Mouse (Mus musculus) liver, adult 2 months (tissue): ENCODE data around the gene Utrn. TPM values are rescaled to one million over a fixed set of nuclear protein-coding genes. Genes with fewer than 3 reads are reported as not detected.

Experiments used
- DNase-seq: peaks from one replicate; pipeline ENCODE4 v3.0.0-alpha.2; 2011; ENCODE audit warnings: low read depth, low spot score; ENCODE audit errors: extremely low read depth
- H3K27ac ChIP-seq: fragments of 200-500 bp; replicated peaks from 2 replicates; pipeline ENCODE4 v1.5.1; 2012; ENCODE audit warnings: low read depth, mild to moderate bottlenecking, control low read depth, inconsistent platforms, low read length; ENCODE audit not compliant: insufficient read depth
- H3K27me3 ChIP-seq: fragments of 200-500 bp; 2 replicates; pipeline ENCODE4 v1.6.1; 2012; ENCODE audit warnings: mild to moderate bottlenecking, moderate library complexity, low read length, inconsistent platforms; ENCODE audit not compliant: control insufficient read depth, insufficient read depth
- H3K36me3 ChIP-seq: fragments of 200-500 bp; 2 replicates; pipeline ENCODE4 v1.6.1; 2012; ENCODE audit warnings: low read length, inconsistent platforms; ENCODE audit not compliant: control insufficient read depth, insufficient read depth
- H3K4me1 ChIP-seq: fragments of 200-500 bp; 2 replicates; pipeline ENCODE4 v1.6.1; 2011; ENCODE audit warnings: low read length; ENCODE audit not compliant: control insufficient read depth, insufficient read depth
- H3K4me3 ChIP-seq: fragments of 200-500 bp; 2 replicates; pipeline ENCODE4 v1.5.1; 2011; ENCODE audit warnings: low read depth, mild to moderate bottlenecking, control low read depth, low read length, moderate library complexity; ENCODE audit not compliant: insufficient read depth
- H3K79me2 ChIP-seq: fragments of 200-500 bp; 2 replicates; pipeline ENCODE4 v1.6.1; 2012; ENCODE audit warnings: inconsistent platforms, mild to moderate bottlenecking, low read length, moderate library complexity; ENCODE audit not compliant: control insufficient read depth, insufficient read depth
- H3K9ac ChIP-seq: fragments of 200-500 bp; 2 replicates; pipeline ENCODE4 v1.6.1; 2012; ENCODE audit warnings: low read depth, mild to moderate bottlenecking, control low read depth, inconsistent platforms, low read length
- CTCF ChIP-seq: fragments of 200-500 bp; IDR thresholded peaks from 2 replicates; pipeline ENCODE4 v1.5.1; 2011; ENCODE audit warnings: low read depth, low read length, control low read depth
- POLR2A ChIP-seq: fragments of 200-500 bp; IDR thresholded peaks from 2 replicates; pipeline ENCODE4 v1.6.1; 2011; ENCODE audit warnings: low read length, control low read depth; ENCODE audit not compliant: insufficient read depth; ENCODE audit errors: extremely low read depth
- WGBS: fragments of 180-500 bp; shearing (Covaris S2); methylation state at CpG from one replicate; pipeline ENCODE4 v1.1.7; 2018; 5-methylcytosine and 5-hydroxymethylcytosine counted together
- polyA plus RNA-seq: library from polyadenylated mRNA; depleted of rRNA; stranded (reverse); fragments of >200 nt; gene quantifications from 2 replicates; pipeline ENCODE4 v1.2.3, GENCODE M21; 2012
- total RNA-seq: library from RNA; depleted of rRNA; stranded (reverse); fragments of >200 nt; gene quantifications from 2 replicates; pipeline ENCODE4 v1.2.3, GENCODE M21; 2014

Gene Utrn
- total and polyA plus RNA-seq, 2 experiments: 5.9 to 25.7 TPM

DNA sequence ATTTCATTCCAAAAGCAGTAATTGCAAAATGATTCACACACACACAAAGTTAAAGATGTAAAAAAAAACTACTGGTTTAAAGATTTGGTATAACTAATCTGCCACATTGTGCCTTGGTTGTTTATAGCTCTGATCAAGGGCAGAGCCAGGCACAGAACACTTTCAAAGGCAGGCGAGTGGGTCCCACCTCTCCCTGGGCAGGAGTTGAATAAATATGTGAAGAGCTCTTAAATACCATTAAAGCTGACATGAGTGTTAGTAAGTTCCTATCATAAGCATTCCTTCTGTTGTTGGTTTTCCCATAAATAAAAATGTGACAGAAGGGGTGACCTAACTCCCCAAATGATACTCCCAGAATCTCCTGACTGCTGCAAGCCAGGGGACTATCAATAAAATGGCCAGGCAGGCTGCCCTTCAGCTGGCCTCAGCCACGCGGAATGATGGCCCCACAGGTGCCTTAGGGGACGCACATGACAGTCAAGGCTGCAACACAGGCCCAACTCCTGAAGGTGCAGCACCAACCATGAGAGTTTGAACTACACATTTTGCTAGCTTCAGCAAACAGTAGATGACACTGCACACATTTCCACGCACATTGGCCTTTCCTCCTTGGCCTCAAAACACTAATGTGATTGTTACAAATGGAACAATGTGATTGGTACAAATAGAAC lies 152.4 kb downstream of the Utrn start:
- 96% methylated on average over 5 of the region's 5 CpGs for WGBS
- Histone ChIP-seq H3K36me3 (peaks cover 31% of the 10 kb centered on the region; the same call in 1 of the 2 replicates), H3K9ac (no peak overlapping the region), H3K4me3 (no peak overlapping the region), H3K79me2 (no peaks in the 10 kb centered on the region), H3K27ac (no peak overlapping the region), H3K4me1 (no peaks in the 10 kb centered on the region), H3K27me3 (no peaks in the 10 kb centered on the region)
- no peak for DNase-seq
- TF ChIP-seq CTCF: no peak
- no peak for TF ChIP-seq POLR2A

DNA sequence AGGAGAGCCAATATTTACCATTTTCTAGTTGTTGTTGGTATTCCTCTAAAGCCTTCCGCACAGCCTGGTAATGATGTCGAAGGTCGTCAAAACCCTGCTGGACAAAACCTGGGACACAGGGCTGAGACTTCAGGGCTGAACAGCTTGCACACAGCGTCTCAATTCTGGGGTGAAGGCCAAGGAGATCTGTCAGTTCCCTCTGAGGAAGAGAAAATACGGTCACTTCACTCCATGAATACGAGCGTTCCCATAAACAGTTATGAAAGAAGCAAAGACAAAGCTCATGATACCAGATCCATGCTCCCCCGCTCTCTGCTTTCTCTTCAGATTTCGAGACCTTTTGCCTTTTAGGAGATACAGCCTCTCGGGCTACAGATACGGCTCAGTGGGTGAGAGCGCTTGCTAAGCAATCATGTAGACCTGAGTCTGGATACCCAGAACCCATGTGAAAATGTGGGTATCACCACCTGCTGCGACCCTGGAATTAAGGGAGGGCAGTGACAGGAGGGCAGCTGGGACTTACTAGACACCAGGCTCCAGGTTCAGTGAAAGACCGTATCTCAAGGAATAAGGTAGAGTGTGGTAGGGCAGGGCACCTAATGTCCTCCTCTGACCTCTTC lies 155.8 kb downstream of the Utrn start:
- H3K27me3 ChIP-seq: no peaks in the 10 kb centered on the region
- WGBS: 94% methylated on average over 14 of the region's 14 CpGs

DNA sequence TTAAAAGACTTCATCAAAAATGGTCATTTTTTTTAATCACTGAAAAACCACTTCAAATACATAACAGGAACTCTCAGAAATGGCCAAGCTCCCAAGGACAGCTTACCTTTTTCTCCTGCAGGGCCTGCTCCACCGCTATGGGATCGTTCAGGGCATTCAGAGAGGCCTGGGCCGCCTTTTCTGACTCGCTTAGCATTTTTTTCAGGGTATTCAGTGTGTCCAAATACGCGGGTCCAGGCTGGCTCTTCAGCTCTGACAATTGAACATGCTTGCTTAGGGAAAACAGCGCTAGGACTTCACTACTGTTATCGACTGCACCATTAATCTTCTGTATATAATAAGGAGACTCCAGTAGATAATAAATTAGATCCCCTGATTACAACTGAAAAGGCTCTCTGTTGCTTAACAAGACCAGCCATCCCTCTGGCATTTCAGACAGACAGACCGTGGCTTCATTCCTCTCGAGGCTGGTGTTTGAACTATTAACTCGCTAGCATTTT lies 157.8 kb downstream of the Utrn start:
- TF ChIP-seq POLR2A (no peak), CTCF (no peak)
- DNase-seq: no peak
- H3K4me1 ChIP-seq: no peaks in the 10 kb centered on the region
- 94% methylated on average over 11 of the region's 11 CpGs for WGBS
- H3K27me3 ChIP-seq: no peaks in the 10 kb centered on the region
- H3K36me3 ChIP-seq: peaks cover 43% of the 10 kb centered on the region
- no peak overlapping the region for H3K4me3 ChIP-seq
- no peak overlapping the region for H3K27ac ChIP-seq
- no peak overlapping the region for H3K9ac ChIP-seq
- H3K79me2 ChIP-seq: no peaks in the 10 kb centered on the region

More for the DNA sequence above, 155.8 kb downstream of the Utrn start:
- no peak overlapping the region for H3K4me3 ChIP-seq
- no peaks in the 10 kb centered on the region for H3K4me1 ChIP-seq
- no peak for DNase-seq
- H3K79me2 ChIP-seq: no peaks in the 10 kb centered on the region
- H3K36me3 ChIP-seq: peaks cover 37% of the 10 kb centered on the region
- TF ChIP-seq POLR2A (no peak), CTCF (no peak)
- H3K9ac ChIP-seq: no peak overlapping the region
- no peak overlapping the region for H3K27ac ChIP-seq

DNA sequence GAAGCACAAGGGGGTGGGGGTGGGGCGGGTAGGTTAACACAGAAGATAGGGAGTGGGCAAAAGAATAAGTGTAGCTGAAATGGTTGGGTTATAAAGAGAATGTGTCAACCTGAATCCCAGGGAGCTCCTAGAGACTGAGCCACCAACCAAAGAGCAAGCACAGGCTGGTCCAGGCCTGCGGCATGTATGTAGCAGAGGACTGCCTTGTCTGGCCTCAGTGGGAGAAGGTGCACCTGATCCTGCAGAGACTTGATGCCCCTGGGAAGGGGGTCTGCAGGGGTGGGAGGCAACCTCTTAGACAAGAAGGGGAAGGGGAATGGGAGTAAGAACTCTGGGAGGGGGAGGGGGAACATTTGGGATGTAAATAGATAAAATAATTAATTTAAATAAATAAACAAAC lies 162.6 kb downstream of the Utrn start:
- WGBS: 96% methylated on average over 2 of the region's 2 CpGs
- no peak overlapping the region for H3K27ac ChIP-seq
- TF ChIP-seq CTCF: no peak
- TF ChIP-seq POLR2A: no peak
- H3K36me3 ChIP-seq: peaks cover 29% of the 10 kb centered on the region
- no peaks in the 10 kb centered on the region for H3K79me2 ChIP-seq
- H3K4me1 ChIP-seq: no peaks in the 10 kb centered on the region
- no peak overlapping the region for H3K4me3 ChIP-seq
- H3K9ac ChIP-seq: no peak overlapping the region
- no peaks in the 10 kb centered on the region for H3K27me3 ChIP-seq
- no peak for DNase-seq

DNA sequence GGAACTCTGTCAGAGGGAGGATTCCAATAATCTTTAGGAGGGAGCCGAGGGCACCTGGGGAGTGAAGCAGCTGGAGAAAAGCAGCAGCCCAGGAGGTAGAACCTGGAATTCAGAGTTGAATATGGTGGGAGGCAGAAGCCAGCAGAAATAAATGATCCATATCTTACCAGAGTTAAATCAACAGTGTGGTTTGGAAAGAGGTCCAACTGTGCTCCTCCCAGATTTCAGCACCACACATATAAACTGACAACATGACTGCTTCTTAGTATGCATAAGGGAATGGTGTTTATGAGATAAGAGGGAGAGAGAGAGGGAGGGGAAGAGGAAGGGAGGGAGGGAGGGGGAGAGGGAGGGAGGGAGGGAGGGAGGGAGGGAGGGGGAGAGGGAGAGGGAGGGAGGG lies 163.2 kb downstream of the Utrn start:
- peaks cover 29% of the 10 kb centered on the region for H3K36me3 ChIP-seq
- no peaks in the 10 kb centered on the region for H3K79me2 ChIP-seq
- H3K27ac ChIP-seq: no peak overlapping the region
- no peak for DNase-seq
- no peaks in the 10 kb centered on the region for H3K4me1 ChIP-seq
- WGBS: 83% methylated on average over 1 of the region's 1 CpGs
- H3K4me3 ChIP-seq: no peak overlapping the region
- no peak for TF ChIP-seq CTCF
- TF ChIP-seq POLR2A: no peak
- H3K9ac ChIP-seq: no peak overlapping the region
- H3K27me3 ChIP-seq: no peaks in the 10 kb centered on the region

DNA sequence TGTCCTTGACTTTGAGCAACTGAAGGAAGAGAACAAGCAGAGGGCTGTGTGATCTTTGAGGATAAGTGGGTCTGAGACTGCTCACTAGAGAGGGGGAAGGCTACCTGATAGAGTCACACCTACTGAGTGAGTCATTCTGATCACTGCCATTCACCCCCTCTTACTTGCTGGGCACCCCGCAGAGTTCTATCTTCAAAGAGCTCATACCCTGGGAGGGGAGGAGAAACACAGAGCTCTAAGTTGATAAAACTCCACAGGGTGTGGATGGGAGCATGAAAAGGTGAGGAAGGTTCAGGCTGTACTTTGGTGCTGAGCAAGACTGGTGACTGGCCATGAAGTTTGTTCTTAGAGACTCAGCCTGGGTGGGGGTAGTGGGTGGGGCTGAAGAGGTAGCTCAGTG lies 164.9 kb downstream of the Utrn start:
- H3K27ac ChIP-seq: no peak overlapping the region
- no peak overlapping the region for H3K4me3 ChIP-seq
- no peaks in the 10 kb centered on the region for H3K27me3 ChIP-seq
- no peaks in the 10 kb centered on the region for H3K4me1 ChIP-seq
- TF ChIP-seq POLR2A (no peak), CTCF (no peak)
- WGBS: 53% methylated on average over 1 of the region's 1 CpGs
- no peaks in the 10 kb centered on the region for H3K79me2 ChIP-seq
- no peak for DNase-seq
- H3K36me3 ChIP-seq: peaks cover 19% of the 10 kb centered on the region
- H3K9ac ChIP-seq: no peak overlapping the region
